Mouse (Mus musculus) liver, adult 2 months (tissue): ENCODE measurements around the gene Emid1. TPM values are rescaled to one million over a fixed set of nuclear protein-coding genes. Genes with fewer than 3 reads are reported as not detected.
A peak's percentile ranks its signal among the peaks of the same experiment; 100 is the strongest.

ENCODE experiments used
- DNase-seq: peaks from one replicate; pipeline ENCODE4 v3.0.0-alpha.2; 2011; ENCODE audit warnings: low read depth, low spot score; ENCODE audit errors: extremely low read depth
- H3K27ac ChIP-seq: fragments of 200-500 bp; replicated peaks from 2 replicates; pipeline ENCODE4 v1.5.1; 2012; ENCODE audit warnings: low read depth, mild to moderate bottlenecking, control low read depth, inconsistent platforms, low read length; ENCODE audit not compliant: insufficient read depth
- H3K27me3 ChIP-seq: fragments of 200-500 bp; 2 replicates; pipeline ENCODE4 v1.6.1; 2012; ENCODE audit warnings: mild to moderate bottlenecking, moderate library complexity, low read length, inconsistent platforms; ENCODE audit not compliant: control insufficient read depth, insufficient read depth
- H3K36me3 ChIP-seq: fragments of 200-500 bp; 2 replicates; pipeline ENCODE4 v1.6.1; 2012; ENCODE audit warnings: low read length, inconsistent platforms; ENCODE audit not compliant: control insufficient read depth, insufficient read depth
- H3K4me1 ChIP-seq: fragments of 200-500 bp; 2 replicates; pipeline ENCODE4 v1.6.1; 2011; ENCODE audit warnings: low read length; ENCODE audit not compliant: control insufficient read depth, insufficient read depth
- H3K4me3 ChIP-seq: fragments of 200-500 bp; 2 replicates; pipeline ENCODE4 v1.5.1; 2011; ENCODE audit warnings: low read depth, mild to moderate bottlenecking, control low read depth, low read length, moderate library complexity; ENCODE audit not compliant: insufficient read depth
- H3K79me2 ChIP-seq: fragments of 200-500 bp; 2 replicates; pipeline ENCODE4 v1.6.1; 2012; ENCODE audit warnings: inconsistent platforms, mild to moderate bottlenecking, low read length, moderate library complexity; ENCODE audit not compliant: control insufficient read depth, insufficient read depth
- H3K9ac ChIP-seq: fragments of 200-500 bp; 2 replicates; pipeline ENCODE4 v1.6.1; 2012; ENCODE audit warnings: low read depth, mild to moderate bottlenecking, control low read depth, inconsistent platforms, low read length
- CTCF ChIP-seq: fragments of 200-500 bp; IDR thresholded peaks from 2 replicates; pipeline ENCODE4 v1.5.1; 2011; ENCODE audit warnings: low read depth, low read length, control low read depth
- POLR2A ChIP-seq: fragments of 200-500 bp; IDR thresholded peaks from 2 replicates; pipeline ENCODE4 v1.6.1; 2011; ENCODE audit warnings: low read length, control low read depth; ENCODE audit not compliant: insufficient read depth; ENCODE audit errors: extremely low read depth
- WGBS: fragments of 180-500 bp; shearing (Covaris S2); methylation state at CpG from one replicate; pipeline ENCODE4 v1.1.7; 2018; 5-methylcytosine and 5-hydroxymethylcytosine counted together
- polyA plus RNA-seq: library from polyadenylated mRNA; depleted of rRNA; stranded (reverse); fragments of >200 nt; gene quantifications from 2 replicates; pipeline ENCODE4 v1.2.3, GENCODE M21; 2012
- total RNA-seq: library from RNA; depleted of rRNA; stranded (reverse); fragments of >200 nt; gene quantifications from 2 replicates; pipeline ENCODE4 v1.2.3, GENCODE M21; 2014

Emid1 gene
- total and polyA plus RNA-seq, 2 experiments, result 0.28 to 0.65 TPM

GRCm38 (mm10) chr11:5149249-5149648 lies 2.8 kb downstream of the Emid1 start:
- Histone ChIP-seq H3K36me3 (no peaks in the 10 kb centered on the region), H3K4me3 (no peak overlapping the region), H3K79me2 (no peaks in the 10 kb centered on the region), H3K27ac (no peak overlapping the region), H3K4me1 (no peaks in the 10 kb centered on the region), H3K27me3 (no peaks in the 10 kb centered on the region; the same call in 1 of the 2 replicates), H3K9ac (no peak overlapping the region)
- DNase-seq, result no peak
- 36% methylated on average over 7 of the region's 7 CpGs for WGBS
- TF ChIP-seq POLR2A (no peak), CTCF (no peak)

- DNase-seq, result no peak
- TF ChIP-seq POLR2A, result no peak
- WGBS, result 85% methylated on average over 3 of the region's 3 CpGs
These were observed 6.5 kb downstream of the Emid1 start for GRCm38 (mm10) chr11:5145600-5145999.

DNA sequence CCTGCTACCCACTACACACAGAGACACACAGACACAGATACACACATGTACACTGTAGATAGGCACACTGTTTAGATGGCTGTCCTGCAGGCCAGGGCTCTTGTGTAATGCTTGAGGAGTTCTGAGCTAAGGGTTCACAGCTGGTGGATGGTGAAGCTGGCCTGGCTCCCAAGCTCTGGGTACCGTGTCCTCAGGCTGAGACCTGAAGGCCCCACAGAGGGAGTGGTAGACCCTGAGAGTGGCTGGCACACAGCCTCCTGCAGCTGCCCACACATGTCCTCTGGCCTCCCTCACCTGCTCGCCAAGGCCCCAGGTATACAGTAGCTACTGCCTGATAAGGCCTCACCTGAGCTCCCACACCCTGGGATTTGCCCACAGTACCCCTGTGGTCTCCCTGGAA lies 10.1 kb downstream of the Emid1 start:
- H3K4me1 ChIP-seq, result peaks cover 20% of the 10 kb centered on the region

More at GRCm38 (mm10) chr11:5145600-5145999, 6.5 kb downstream of the Emid1 start:
- Histone ChIP-seq H3K36me3 (no peaks in the 10 kb centered on the region), H3K27ac (no peak overlapping the region), H3K4me3 (no peak overlapping the region), H3K79me2 (no peaks in the 10 kb centered on the region), H3K4me1 (no peaks in the 10 kb centered on the region; the same call in 1 of the 2 replicates), H3K27me3 (no peaks in the 10 kb centered on the region), H3K9ac (no peak overlapping the region)

DNA sequence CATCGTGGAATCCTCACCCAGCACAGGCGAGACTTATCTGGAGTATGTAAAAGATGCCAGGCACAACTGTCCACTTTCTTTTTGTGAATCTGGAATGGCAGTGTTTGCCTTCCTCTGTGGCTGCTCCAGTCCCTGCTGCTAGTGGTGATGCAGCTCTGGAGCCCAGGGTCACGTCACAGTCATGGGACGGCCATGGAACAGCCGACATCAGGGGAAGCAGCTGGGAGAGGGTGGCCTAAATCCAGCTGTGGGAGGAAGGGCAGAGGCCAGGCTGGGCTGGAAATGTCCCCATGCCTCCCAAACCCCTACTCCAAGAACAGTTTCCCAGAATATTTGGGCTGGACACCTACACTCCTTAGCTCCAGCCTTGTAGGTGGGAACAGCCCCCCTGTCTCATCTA lies 10.8 kb downstream of the Emid1 start:
- no peaks in the 10 kb centered on the region for H3K27me3 ChIP-seq
- no peak overlapping the region for H3K9ac ChIP-seq
- H3K79me2 ChIP-seq, result no peaks in the 10 kb centered on the region
- H3K36me3 ChIP-seq, result no peaks in the 10 kb centered on the region
- TF ChIP-seq POLR2A (no peak), CTCF (no peak)
- DNase-seq, result no peak
- no peak overlapping the region for H3K4me3 ChIP-seq
- H3K4me1 ChIP-seq, result peaks cover 20% of the 10 kb centered on the region
- no peak overlapping the region for H3K27ac ChIP-seq
- WGBS, result 62% methylated on average over 5 of the region's 5 CpGs

More for the DNA sequence above, 10.1 kb downstream of the Emid1 start:
- Histone ChIP-seq H3K4me3 (no peak overlapping the region), H3K9ac (no peak overlapping the region), H3K36me3 (no peaks in the 10 kb centered on the region), H3K27me3 (no peaks in the 10 kb centered on the region), H3K27ac (no peak overlapping the region), H3K79me2 (no peaks in the 10 kb centered on the region)
- no peak for DNase-seq
- TF ChIP-seq POLR2A (no peak), CTCF (no peak)
- 71% methylated on average over 2 of the region's 2 CpGs for WGBS

DNA sequence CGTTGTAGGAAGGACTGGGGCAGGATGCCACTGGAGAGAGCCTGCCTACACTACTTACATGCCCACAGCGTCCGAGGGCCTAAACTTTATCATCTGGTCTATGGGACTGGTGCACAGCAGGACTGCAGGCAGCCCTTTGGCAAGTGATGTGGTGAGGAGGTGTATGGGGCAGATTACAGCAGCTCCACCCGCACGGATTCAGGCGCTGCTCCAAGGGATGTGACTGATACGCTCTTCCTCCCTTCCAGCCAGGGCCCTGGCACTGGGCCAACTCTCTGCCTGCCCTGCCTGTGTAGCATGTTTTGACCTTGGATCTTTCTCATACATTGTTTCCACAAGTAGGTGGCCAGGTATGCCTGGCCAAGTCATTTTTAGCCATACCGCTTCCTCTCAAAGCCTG lies 11.4 kb downstream of the Emid1 start:
- no peaks in the 10 kb centered on the region for H3K27me3 ChIP-seq
- no peaks in the 10 kb centered on the region for H3K79me2 ChIP-seq
- H3K36me3 ChIP-seq, result no peaks in the 10 kb centered on the region
- H3K4me3 ChIP-seq, result no peak overlapping the region
- peak; percentile 71 for DNase-seq
- WGBS, result 8% methylated on average over 8 of the region's 8 CpGs
- TF ChIP-seq CTCF (no peak), POLR2A (no peak)
- H3K27ac ChIP-seq, result no peak overlapping the region
- H3K9ac ChIP-seq, result no peak overlapping the region
- peaks cover 20% of the 10 kb centered on the region for H3K4me1 ChIP-seq

DNA sequence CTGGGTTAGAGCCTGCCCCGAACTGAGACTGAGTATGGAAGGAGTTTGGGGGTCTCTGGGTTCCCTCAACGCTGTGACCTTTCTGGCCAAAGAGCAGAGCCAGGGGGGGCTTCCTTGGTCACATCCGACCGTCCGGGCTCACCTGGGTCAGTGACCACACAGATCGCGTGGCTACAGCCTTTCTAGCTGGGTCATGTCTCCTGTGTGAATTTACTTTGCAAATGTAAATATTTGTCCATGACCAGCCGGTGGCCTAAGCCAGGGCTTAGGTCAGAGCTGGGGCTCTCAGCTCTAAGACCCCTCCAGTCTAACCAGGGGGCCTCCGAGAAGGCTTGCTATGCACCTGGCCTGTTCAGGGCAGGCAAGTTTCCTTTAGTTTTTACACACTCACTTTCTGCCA lies 12.7 kb downstream of the Emid1 start:
- peak; percentile 72 for DNase-seq
- 35% methylated on average over 9 of the region's 9 CpGs for WGBS

More for the DNA sequence above, 12.7 kb downstream of the Emid1 start:
- no peak overlapping the region for H3K4me3 ChIP-seq
- no peak overlapping the region for H3K27ac ChIP-seq
- TF ChIP-seq POLR2A, result no peak
- TF ChIP-seq CTCF, result no peak
- H3K4me1 ChIP-seq, result peaks cover 20% of the 10 kb centered on the region
- H3K27me3 ChIP-seq, result no peaks in the 10 kb centered on the region
- H3K36me3 ChIP-seq, result no peaks in the 10 kb centered on the region
- H3K9ac ChIP-seq, result peak overlapping the region; percentile 9; the same call in 1 of the 2 replicates
- no peaks in the 10 kb centered on the region for H3K79me2 ChIP-seq
